Mouse (Mus musculus) CH12F3 (cell line): ENCODE measurements around the gene Ralgds.
"Not testable (repeated sequence)": the region's sequence is repeated elsewhere in the genome, so short reads cannot be mapped to it uniquely, and the experiment has no call there.

ENCODE experiments used
- in situ Hi-C: fragments of 300-500 bp; cut with MboI; formaldehyde crosslinking; loops from 2 replicates; pipeline ENCODE4 v1.14.3; 2020; ENCODE audit warnings: low sequenced_read_pairs

Gene Ralgds

DNA sequence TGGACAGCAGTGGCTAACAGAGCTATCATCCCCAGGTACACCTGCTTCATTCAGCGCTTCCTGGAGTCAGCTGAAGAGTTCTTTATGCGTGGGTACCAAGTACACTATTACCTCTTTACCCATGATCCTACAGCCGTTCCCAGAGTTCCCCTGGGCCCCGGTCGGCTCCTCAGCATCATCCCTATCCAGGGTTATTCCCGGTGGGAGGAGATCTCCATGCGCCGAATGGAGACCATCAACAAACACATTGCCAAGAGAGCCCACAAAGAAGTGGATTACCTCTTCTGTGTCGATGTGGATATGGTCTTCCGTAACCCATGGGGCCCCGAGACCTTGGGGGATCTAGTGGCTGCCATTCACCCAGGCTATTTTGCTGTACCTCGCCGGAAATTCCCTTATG is 8.2 kb upstream of the Ralgds start:
- in situ Hi-C loops = no loop called here

- in situ Hi-C loops = no loop called here
Observed at GRCm38 (mm10) chr2:28505795-28506194, 7.1 kb upstream of the Ralgds start, which contains the start of gene Gm10134. Gene Gm10134 (plus strand): TSS chr2:28506095.

- in situ Hi-C loops = no loop called here
Observed at GRCm38 (mm10) chr2:28506291-28506690, 6.6 kb upstream of the Ralgds start.

GRCm38 (mm10) chr2:28511600-28511999 is 1.3 kb upstream of the Ralgds start:
- in situ Hi-C loops = not testable (repeated sequence)

- in situ Hi-C loops = no loop called here
Observed at GRCm38 (mm10) chr2:28513431-28514370, 776 bp downstream of the Ralgds start.

- in situ Hi-C loops = no loop called here
Observed at GRCm38 (mm10) chr2:28514489-28514888, 1.6 kb downstream of the Ralgds start.

- in situ Hi-C loops = loop anchor here (5.0 kb wide), 1 partner anchor 40 kb away; no protein-coding TSS in a partner anchor
Observed at GRCm38 (mm10) chr2:28517206-28517909, 4.4 kb downstream of the Ralgds start.

- in situ Hi-C loops = loop anchor here (5.0 kb wide), 1 partner anchor 39 kb away; no protein-coding TSS in a partner anchor
Observed at GRCm38 (mm10) chr2:28518231-28518630, 5.3 kb downstream of the Ralgds start.

- in situ Hi-C loops = no loop called here
Observed at GRCm38 (mm10) chr2:28520581-28520980, 7.7 kb downstream of the Ralgds start.

- in situ Hi-C loops = no loop called here
Observed at GRCm38 (mm10) chr2:28521571-28522151, 8.7 kb downstream of the Ralgds start.

GRCm38 (mm10) chr2:28522166-28522565 is 9.2 kb downstream of the Ralgds start:
- in situ Hi-C loops = no loop called here

DNA sequence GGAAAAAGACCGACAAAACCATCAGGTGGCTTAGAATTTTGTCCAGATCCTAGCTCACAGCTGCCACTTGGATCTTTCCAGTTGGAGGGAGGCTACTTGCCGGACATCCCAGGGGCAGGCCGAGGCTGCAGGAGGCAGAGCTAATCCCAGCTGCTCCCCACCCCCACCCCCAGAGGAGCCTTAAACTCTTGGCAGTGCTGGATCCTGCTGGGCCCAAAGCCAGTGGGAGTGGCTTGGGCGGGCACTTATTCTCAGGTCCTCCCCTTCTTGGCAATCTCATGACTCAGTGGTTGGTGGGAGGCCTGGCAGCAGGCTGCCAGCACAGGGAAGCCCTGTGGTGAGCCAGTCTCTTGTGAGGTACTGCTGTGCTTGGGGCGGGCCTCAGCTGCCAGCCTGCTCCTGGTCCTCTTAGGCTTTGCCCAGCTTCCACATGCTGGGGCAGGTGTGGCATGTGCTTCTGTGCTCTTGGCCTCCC is 10.8 kb downstream of the Ralgds start:
- in situ Hi-C loops = no loop called here

- in situ Hi-C loops = no loop called here
Observed at GRCm38 (mm10) chr2:28524406-28524805, 11.5 kb downstream of the Ralgds start.

DNA sequence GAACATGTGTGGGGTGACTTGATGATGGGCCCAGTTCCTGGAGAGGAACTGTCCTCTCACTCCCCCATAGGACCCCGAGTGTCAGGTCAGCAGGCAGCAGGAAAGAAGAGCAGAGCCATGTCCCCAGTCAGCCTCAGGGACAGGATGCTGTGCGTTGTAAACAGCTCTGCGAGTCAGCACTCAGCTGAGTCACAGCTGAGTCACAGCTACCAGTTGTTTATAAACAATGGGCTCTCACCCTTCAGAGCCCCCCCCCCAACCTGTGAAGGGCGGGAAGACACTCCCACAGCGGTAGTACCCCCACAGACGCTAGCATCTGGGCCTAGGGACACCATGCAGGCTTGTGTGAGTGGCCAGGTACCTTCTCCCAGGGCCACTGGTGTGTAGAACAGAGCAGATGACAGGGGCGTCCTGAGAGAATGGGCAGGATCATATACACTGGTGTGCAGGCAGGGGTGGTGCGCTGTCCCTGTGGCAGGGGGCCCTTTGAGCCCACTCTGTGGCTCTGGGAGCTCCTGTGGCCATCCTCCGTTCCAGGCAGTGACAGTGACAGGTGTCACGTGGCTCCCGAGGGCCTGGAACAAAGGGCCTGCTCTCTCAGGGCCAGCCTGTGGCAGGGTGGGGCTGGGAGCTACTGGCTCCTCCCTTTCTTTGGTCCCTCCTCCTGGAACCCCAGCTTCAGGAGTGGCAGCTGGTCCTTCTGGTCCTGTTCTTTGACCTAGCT is 12.5 kb downstream of the Ralgds start:
- in situ Hi-C loops = no loop called here

DNA sequence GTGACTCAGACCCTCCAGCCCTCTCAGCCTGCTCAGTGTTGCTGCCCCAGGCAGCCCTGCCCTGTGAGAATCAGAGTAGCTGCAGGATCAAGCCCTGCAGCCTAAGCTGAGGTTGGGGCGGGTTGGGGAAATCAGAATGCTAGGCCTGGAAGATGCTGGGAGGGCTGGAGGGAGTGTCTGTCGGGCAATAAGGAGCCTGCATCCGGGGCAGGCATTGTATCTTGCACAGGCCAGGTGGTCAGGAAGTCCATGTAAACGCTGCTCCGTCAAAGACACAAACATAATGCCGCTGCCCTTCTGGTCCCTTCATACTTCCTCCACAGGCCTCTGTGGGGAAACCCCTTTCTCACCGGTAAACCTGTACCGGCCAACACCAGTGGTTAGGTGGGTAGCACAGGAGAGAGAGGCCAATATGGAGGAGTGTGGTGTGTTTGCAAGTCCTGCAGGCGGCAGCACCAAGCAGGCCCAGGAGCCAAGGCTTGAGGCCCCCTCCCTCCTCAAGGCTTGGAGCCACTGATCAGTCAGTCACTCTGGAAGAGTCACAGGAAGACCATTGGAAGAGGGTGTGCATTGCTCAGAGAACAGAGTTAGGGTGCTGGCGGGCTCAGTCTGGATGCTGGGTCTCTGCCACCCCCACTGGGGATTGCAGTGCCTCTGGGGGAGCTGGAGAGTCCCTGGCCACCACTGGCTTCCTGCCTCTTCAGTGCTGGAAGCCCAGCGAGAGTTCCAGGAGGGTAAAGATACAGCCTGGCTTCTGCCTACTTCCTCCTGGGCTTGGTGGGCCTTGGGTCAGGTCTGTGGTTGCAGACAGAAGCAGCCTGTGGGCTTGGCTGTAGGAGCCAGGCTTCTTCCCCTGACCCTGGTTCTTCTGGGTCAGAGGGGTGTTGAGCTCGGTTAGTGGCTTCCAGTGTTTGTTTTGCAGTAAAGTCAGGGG is 13.3 kb downstream of the Ralgds start:
- in situ Hi-C loops = no loop called here

DNA sequence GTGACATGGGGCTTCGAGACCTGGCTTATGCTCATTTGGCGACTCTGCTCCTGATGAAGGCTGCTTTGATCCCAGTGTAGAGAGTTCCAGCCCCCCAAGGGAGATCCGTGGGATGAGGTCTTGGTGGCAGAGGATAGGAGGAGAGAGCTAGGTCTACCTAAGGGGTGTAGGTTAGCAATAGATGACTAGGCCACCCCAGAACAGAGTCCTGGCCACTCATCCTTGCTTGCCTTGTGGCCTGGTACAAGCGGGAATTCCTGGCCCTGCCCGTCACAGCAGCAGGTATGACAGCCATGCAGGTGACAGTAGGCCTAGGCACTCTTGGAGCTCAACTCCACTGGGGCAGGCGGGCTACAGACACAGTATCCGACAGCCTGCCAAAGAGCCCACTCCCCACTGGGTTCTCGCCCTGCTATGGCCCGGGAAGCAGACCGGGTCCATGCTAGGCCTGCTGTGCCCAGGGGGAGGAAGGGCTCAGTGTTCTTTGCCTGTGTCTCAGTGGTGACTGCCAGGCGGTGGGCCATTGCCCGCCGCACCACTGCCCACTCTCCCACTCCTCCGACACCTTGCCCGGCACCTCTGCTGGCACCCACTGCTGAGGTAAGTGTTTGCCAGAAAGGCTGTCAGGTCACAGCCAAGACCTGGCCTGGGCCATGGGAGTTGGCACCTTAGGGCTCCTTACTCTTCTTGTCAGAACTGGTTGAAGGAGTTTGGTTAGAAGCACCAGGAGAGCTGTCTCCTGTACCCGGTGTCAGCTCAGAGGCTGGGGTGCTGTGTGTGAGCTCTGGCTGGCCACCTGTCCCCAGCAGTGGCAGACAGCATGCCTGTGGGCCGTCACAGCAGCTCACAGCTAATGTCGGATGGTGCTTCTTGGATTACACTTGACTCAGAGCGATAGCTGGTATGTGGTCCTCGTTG is 14.8 kb downstream of the Ralgds start:
- in situ Hi-C loops = no loop called here

DNA sequence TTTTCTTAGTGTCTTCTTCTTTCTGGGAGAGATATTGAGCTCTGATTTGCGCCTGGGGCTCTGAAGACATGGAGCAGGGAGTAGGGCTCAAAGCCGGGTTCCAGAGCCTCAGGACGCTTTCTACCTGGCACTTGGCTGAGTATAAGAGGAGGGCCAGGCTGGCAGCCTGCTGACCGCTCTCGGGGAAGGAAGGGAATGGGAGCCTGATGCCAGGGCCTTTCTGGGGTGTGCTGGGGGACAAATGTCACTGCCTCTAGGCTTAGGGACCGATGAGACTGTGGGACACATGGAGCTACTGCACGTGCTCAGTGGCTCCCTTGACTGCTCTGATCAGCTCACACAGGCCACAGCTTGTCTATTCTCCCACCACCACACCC is 15.4 kb downstream of the Ralgds start:
- in situ Hi-C loops = no loop called here

GRCm38 (mm10) chr2:28529856-28530255 is 16.9 kb downstream of the Ralgds start:
- in situ Hi-C loops = no loop called here

DNA sequence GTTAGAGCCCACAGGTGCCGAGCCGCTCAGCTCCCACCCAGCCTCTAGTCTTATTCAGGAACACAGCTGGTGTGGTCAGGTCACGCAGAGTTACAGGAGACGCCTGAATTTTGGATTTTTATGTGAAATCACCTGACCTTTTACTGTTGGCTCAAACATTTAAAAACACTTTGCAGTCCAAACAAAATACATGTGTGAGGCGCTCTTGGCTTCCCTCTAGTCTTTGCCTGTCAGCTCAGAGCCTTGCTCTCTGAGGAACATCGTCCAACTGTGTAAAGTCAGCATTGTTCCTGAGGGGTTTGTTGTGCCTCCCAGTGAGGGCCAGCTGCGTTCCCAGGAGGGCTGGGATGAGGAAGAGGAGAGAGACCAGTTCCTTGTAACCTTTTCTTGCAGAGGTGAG is 17.4 kb downstream of the Ralgds start:
- in situ Hi-C loops = no loop called here
